Mouse (Mus musculus) forebrain, embryonic 10.5 days (tissue): ENCODE results near the gene Pgls. TPM values are rescaled to one million over a fixed set of nuclear protein-coding genes. Genes with fewer than 3 reads are reported as not detected.

ENCODE experiments used
- DNase-seq: peaks from one replicate; pipeline ENCODE4 v3.0.0-alpha.2; 2017; ENCODE audit warnings: low spot score; ENCODE audit errors: extremely low spot score
- H3K27ac ChIP-seq: fragments of 300-500 bp; sonication (generic); 2 replicates; pipeline ENCODE4 v1.5.1; 2016; ENCODE audit warnings: mild to moderate bottlenecking
- H3K27me3 ChIP-seq: fragments of 300-500 bp; sonication (generic); 2 replicates; pipeline ENCODE4 v1.6.1; 2016; ENCODE audit warnings: mild to moderate bottlenecking; ENCODE audit not compliant: poor library complexity, severe bottlenecking
- H3K36me3 ChIP-seq: fragments of 300-500 bp; sonication (generic); replicated peaks from 2 replicates; pipeline ENCODE4 v1.6.1; 2016; ENCODE audit warnings: mild to moderate bottlenecking, moderate library complexity
- H3K4me1 ChIP-seq: fragments of 300-500 bp; sonication (generic); 2 replicates; pipeline ENCODE4 v1.6.1; 2016
- H3K4me3 ChIP-seq: fragments of 300-500 bp; sonication (generic); 2 replicates; pipeline ENCODE4 v1.5.1; 2016; ENCODE audit warnings: mild to moderate bottlenecking, moderate library complexity
- H3K9me3 ChIP-seq: fragments of 300-500 bp; sonication (generic); 2 replicates; pipeline ENCODE4 v1.6.1; 2016; ENCODE audit warnings: mild to moderate bottlenecking, moderate library complexity
- WGBS: fragments of 180-500 bp; shearing (Covaris S2); methylation state at CpG from one replicate; pipeline ENCODE4 v1.1.7; 2016; 5-methylcytosine and 5-hydroxymethylcytosine counted together
- polyA plus RNA-seq: library from polyadenylated mRNA; unstranded; fragments of >200 nt; fragmentation: Nextera tagmentation; extraction: Ambion mirVana; gene quantifications from 2 replicates; pipeline ENCODE4 v1.2.1, GENCODE M21; 2016

The Pgls gene
- polyA plus RNA-seq, 1 experiment from 2014 or later = 266 TPM

DNA sequence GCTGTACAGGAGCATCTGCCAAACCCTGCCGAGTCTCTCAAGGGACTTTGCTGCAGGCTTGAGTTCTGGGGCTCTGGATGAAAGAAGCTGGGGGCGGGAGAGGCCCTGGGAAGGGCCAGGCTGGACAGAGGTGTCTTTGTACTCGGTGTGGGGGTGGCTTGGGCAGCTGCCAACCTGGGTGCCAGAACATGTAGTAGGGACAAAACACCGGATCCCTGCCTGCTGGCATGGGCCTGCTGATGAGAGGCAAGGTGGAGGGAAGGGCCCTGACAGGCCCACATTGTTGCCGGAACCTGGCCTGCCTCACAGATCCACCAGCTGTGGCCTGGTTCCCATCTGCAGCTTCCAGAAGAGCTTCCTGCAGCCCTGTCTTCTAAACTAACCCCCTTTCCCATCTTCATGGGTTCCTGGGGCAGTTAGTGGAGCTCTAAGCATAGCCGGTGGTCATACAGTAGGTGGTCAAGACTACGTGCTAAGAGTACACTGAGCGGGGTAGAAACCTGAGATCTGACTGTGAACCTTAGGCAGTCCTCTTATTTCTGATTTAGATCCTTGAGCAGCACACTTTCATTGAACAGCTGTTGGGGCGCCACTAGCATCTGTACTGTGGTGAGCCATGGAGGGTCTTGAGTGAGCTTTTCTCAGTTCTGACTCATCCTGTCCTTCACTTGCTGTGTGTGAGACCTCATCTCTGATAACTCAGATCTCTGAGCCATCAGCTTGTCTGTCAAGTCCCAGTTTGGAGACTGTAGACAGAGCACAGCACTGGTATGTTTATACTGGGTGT lies 18.9 kb upstream of the Pgls start:
- Histone ChIP-seq H3K27me3 (peaks cover 21% of the 10 kb centered on the region), H3K4me3 (no peak overlapping the region), H3K27ac (no peak overlapping the region), H3K4me1 (peaks cover 41% of the 10 kb centered on the region), H3K9me3 (no peaks in the 10 kb centered on the region), H3K36me3 (no peaks in the 10 kb centered on the region)
- no peak for DNase-seq
- 84% methylated on average over 9 of the region's 9 CpGs for WGBS

- no peak overlapping the region for H3K4me3 ChIP-seq
- H3K27ac ChIP-seq = no peak overlapping the region
- H3K9me3 ChIP-seq = no peaks in the 10 kb centered on the region
- H3K4me1 ChIP-seq = peaks cover 28% of the 10 kb centered on the region
- H3K36me3 ChIP-seq = no peaks in the 10 kb centered on the region
- 81% methylated on average over 7 of the region's 7 CpGs for WGBS
- H3K27me3 ChIP-seq = peaks cover 10% of the 10 kb centered on the region
- no peak for DNase-seq
Measured at GRCm38 (mm10) chr8:71574426-71574825, 17.6 kb upstream of the Pgls start.

- Histone ChIP-seq H3K27me3 (peaks cover 16% of the 10 kb centered on the region), H3K36me3 (no peaks in the 10 kb centered on the region), H3K9me3 (no peaks in the 10 kb centered on the region), H3K4me3 (no peak overlapping the region), H3K4me1 (peaks cover 25% of the 10 kb centered on the region), H3K27ac (no peak overlapping the region)
- WGBS = 89% methylated on average over 1 of the region's 1 CpGs
- no peak for DNase-seq
Measured at GRCm38 (mm10) chr8:71575020-71575419, 17.0 kb upstream of the Pgls start.

DNA sequence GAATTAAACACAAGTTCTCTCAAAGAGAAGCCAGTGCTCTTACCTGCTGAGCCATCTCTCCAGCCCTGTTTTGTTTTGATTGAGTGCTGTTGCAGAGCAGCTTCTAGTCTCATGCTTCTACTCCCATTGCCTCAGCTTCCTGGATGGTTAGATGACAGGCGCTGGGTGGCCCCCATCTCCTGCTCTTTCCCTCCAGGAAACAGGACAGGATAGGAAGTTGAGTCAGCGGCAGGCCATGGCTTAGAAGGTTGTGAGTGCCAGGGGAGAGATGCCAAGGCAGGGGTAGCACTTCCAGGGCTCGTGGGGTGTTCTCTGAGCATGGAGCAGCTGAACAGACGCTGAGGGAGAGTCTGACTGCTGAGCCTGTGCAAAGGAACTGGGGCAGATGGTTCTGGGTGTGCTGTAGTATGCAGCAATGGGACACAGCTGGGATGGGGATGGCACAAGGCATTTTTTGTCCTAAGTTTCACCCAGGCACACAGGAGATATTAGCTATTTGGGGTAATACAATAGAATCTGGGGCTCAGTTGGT lies 14.1 kb upstream of the Pgls start:
- H3K27me3 ChIP-seq = peaks cover 27% of the 10 kb centered on the region
- H3K27ac ChIP-seq = no peak overlapping the region
- H3K36me3 ChIP-seq = peaks cover 11% of the 10 kb centered on the region
- H3K4me3 ChIP-seq = no peak overlapping the region
- no peak for DNase-seq
- peaks cover 17% of the 10 kb centered on the region for H3K4me1 ChIP-seq
- 84% methylated on average over 4 of the region's 4 CpGs for WGBS
- H3K9me3 ChIP-seq = no peaks in the 10 kb centered on the region

- Histone ChIP-seq H3K9me3 (no peaks in the 10 kb centered on the region), H3K27ac (no peak overlapping the region), H3K27me3 (peaks cover 28% of the 10 kb centered on the region), H3K4me1 (peaks cover 14% of the 10 kb centered on the region), H3K36me3 (peaks cover 12% of the 10 kb centered on the region), H3K4me3 (no peak overlapping the region)
- no peak for DNase-seq
- 77% methylated on average over 1 of the region's 1 CpGs for WGBS
Measured at GRCm38 (mm10) chr8:71579009-71579408, 13.0 kb upstream of the Pgls start.

- 88% methylated on average over 14 of the region's 14 CpGs for WGBS
- H3K4me3 ChIP-seq = no peak overlapping the region
- no peak for DNase-seq
- H3K9me3 ChIP-seq = no peaks in the 10 kb centered on the region
- H3K27me3 ChIP-seq = peaks cover 32% of the 10 kb centered on the region
- peaks cover 17% of the 10 kb centered on the region for H3K36me3 ChIP-seq
- peaks cover 14% of the 10 kb centered on the region for H3K4me1 ChIP-seq
- H3K27ac ChIP-seq = no peak overlapping the region
Measured at GRCm38 (mm10) chr8:71579476-71579875, 12.5 kb upstream of the Pgls start.

GRCm38 (mm10) chr8:71580201-71580600 lies 11.8 kb upstream of the Pgls start:
- no peak overlapping the region for H3K27ac ChIP-seq
- 26% methylated on average over 9 of the region's 9 CpGs for WGBS
- no peak for DNase-seq

GRCm38 (mm10) chr8:71586891-71587290 lies 5.1 kb upstream of the Pgls start:
- peaks cover 20% of the 10 kb centered on the region for H3K27me3 ChIP-seq
- H3K36me3 ChIP-seq = peaks cover 23% of the 10 kb centered on the region
- no peaks in the 10 kb centered on the region for H3K9me3 ChIP-seq
- DNase-seq = peak; percentile 48
- no peak overlapping the region for H3K27ac ChIP-seq
- H3K4me3 ChIP-seq = no peak overlapping the region
- 75% methylated on average over 2 of the region's 2 CpGs for WGBS
- H3K4me1 ChIP-seq = peaks cover 10% of the 10 kb centered on the region

More at GRCm38 (mm10) chr8:71580201-71580600, 11.8 kb upstream of the Pgls start:
- Histone ChIP-seq H3K36me3 (peaks cover 24% of the 10 kb centered on the region), H3K9me3 (no peaks in the 10 kb centered on the region), H3K4me1 (peaks cover 14% of the 10 kb centered on the region), H3K27me3 (peaks cover 32% of the 10 kb centered on the region), H3K4me3 (no peak overlapping the region)

DNA sequence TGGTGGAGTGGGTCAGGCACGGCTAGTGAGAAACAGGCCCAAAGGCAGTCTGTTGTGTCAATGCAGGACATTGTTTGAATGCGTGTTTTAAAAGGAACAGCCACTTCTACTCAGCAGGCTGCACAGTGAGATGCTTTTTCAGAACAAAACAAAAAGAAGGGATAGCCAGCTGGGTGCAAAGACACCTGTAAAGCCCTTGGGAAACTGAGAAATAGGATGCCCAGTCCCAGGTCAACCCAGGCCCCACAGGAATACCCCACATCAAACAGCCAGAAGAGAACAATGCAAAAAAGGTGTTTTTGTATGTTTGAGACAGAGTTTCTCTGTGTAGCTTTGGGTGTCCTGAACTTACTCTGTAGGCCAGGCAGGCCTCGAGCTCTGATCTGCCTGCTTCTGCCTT lies 3.2 kb upstream of the Pgls start:
- DNase-seq = no peak
- WGBS = 72% methylated on average over 3 of the region's 3 CpGs
- peaks cover 25% of the 10 kb centered on the region for H3K4me1 ChIP-seq
- H3K27ac ChIP-seq = no peak overlapping the region
- H3K4me3 ChIP-seq = no peak overlapping the region
- peaks cover 27% of the 10 kb centered on the region for H3K36me3 ChIP-seq
- no peaks in the 10 kb centered on the region for H3K9me3 ChIP-seq
- H3K27me3 ChIP-seq = peaks cover 20% of the 10 kb centered on the region

GRCm38 (mm10) chr8:71591017-71591416 lies 959 bp upstream of the Pgls start:
- Histone ChIP-seq H3K4me1 (peaks cover 44% of the 10 kb centered on the region), H3K27ac (no peak overlapping the region), H3K27me3 (peaks cover 15% of the 10 kb centered on the region), H3K4me3 (peak overlapping the region; percentile 80), H3K9me3 (no peaks in the 10 kb centered on the region), H3K36me3 (peaks cover 21% of the 10 kb centered on the region)
- no peak for DNase-seq
- WGBS = 35% methylated on average over 5 of the region's 5 CpGs

GRCm38 (mm10) chr8:71592374-71593170 lies 596 bp downstream of the Pgls start:
- Histone ChIP-seq H3K36me3 (peaks cover 26% of the 10 kb centered on the region), H3K9me3 (no peaks in the 10 kb centered on the region), H3K4me3 (peak overlapping the region; percentile 80), H3K27me3 (peaks cover 15% of the 10 kb centered on the region), H3K4me1 (peaks cover 49% of the 10 kb centered on the region), H3K27ac (peak overlapping the region; percentile 95)
- DNase-seq = no peak
- 6% methylated on average over 60 of the region's 60 CpGs for WGBS

DNA sequence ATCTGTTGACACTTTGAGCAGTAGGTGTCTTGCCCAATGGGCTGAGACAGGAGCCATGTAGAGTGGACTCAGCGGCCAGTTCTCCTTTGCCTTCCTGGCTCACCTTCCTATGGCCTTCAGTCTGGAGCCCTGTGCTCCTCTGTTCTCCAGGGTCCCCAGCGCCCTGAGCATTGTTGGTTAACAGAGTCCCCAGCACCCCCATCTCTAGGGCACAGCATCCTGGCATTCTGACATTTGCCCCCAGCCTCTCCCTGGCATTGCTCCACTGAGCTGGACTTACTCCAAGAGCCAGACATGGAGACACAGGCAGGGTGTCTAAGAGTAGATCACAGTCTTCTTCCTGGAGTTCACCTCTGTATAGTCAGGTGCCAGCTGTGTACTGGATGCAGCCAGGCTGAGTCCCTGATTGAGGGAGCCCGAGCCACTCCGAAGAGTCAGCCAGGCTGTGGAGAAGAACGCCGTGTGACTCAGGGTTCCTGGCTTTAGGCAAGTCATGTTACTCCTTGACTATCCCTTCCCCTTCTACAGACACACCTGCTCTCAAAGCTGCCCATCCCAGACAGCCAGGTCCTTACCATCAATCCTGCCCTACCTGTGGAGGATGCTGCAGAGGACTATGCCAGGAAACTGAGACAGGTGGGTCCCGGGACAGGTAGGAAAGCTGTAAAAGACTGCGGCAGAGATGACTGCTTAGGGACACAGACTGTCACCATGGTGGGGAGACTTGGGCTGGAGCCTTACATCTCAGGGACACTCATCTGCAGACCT lies 1.8 kb downstream of the Pgls start:
- Histone ChIP-seq H3K27me3 (peaks cover 15% of the 10 kb centered on the region), H3K36me3 (peaks cover 26% of the 10 kb centered on the region), H3K9me3 (no peaks in the 10 kb centered on the region), H3K4me3 (peak overlapping the region; percentile 80; the same call in 1 of the 2 replicates), H3K4me1 (peaks cover 49% of the 10 kb centered on the region), H3K27ac (no peak overlapping the region)
- no peak for DNase-seq
- WGBS = 93% methylated on average over 8 of the region's 8 CpGs
